ENCODE assay signal across 21 mouse cellular contexts in genomic region chr7:110085217-110085616, GRCm38 (mm10). TPM values are rescaled to one million over a fixed set of nuclear protein-coding genes. Genes with fewer than 3 reads are reported as not detected.
DNase-seq lines count a peak whose midpoint lies in the region; ATAC-seq and TF ChIP-seq lines count a peak whose summit lies in the region.
"Had no signal": no experiment of that assay in that cellular context is flagged by ENCODE, and none has a peak within 500 bp of the region (broad histone marks: within the 10 kb centered on the region; RNA-seq: fewer than 3 reads in every experiment).

No protein-coding gene starts in this region.

- H3K4me1 ChIP-seq in ES-E14 (ENCODE audit: control insufficient read depth in 2 of 2, insufficient read depth in 2 of 2, low read length in 2 of 2, poor library complexity in 1 of 2) (peaks cover 0 to 2% of the 10 kb centered on the region in 2 experiments; a peak in 1 of 4 replicates), MEL (ENCODE audit: control insufficient read depth in 1 of 2, insufficient read depth in 2 of 2, low read length in 2 of 2) (no peaks in the 10 kb centered on the region)
- no peaks in the 10 kb centered on the region for H3K4me1 ChIP-seq in liver, embryonic 15.5 days (replicated peaks)
- H3K4me1 ChIP-seq: forebrain, embryonic 10.5 days; forebrain, embryonic 13.5 days; hindbrain, embryonic 12.5 days; hindbrain, embryonic 15.5 days had no signal

- DNase-seq in ES-E14 (ENCODE audit: low read depth, low spot score) (no peak), MEL (ENCODE audit: low read depth, low spot score) (no peak)
- DNase-seq in adrenal gland, adult 18-20 months (ENCODE audit: low spot score in 2 of 2), result no peak
- no peak for DNase-seq in B cell, adult 2 months
- DNase-seq in layer of hippocampus, postnatal 36 days, result no peak
- DNase-seq: adrenal gland, adult 8-10 months; adrenal gland, postnatal 25 days; cerebellum, adult 11-12 months; cerebellum, adult 8-10 months; cerebellum, postnatal 10 days; gastrocnemius, adult 2 months; gastrocnemius, postnatal 14 days; heart, adult 11 months had no signal

- H3K27me3 ChIP-seq in MEL (ENCODE audit: control insufficient read depth in 1 of 2, insufficient read depth in 2 of 2, low read length in 2 of 2), result no peaks in the 10 kb centered on the region
- H3K27me3 ChIP-seq in liver, embryonic 15.5 days, result no peaks in the 10 kb centered on the region
- H3K27me3 ChIP-seq: forebrain, embryonic 13.5 days; hindbrain, embryonic 12.5 days; hindbrain, embryonic 15.5 days had no signal

- no peaks in the 10 kb centered on the region for H3K9me3 ChIP-seq in ES-E14 (ENCODE audit: control insufficient read depth, insufficient read depth, low read depth, low read length)
- H3K9me3 ChIP-seq in MEL (replicated peaks; ENCODE audit: insufficient read depth, low read length), result no peaks in the 10 kb centered on the region
- no peaks in the 10 kb centered on the region for H3K9me3 ChIP-seq in liver, embryonic 15.5 days (replicated peaks)
- H3K9me3 ChIP-seq: forebrain, embryonic 13.5 days; G1E; hindbrain, embryonic 12.5 days; hindbrain, embryonic 15.5 days had no signal

- no peak for TF ChIP-seq RAD21 in MEL (IDR thresholded peaks at IDR 0.05; ENCODE audit: low read depth, low read length)

- in situ Hi-C loops in ES-E14 (cut with MboI; ENCODE audit: low sequenced_read_pairs in 2 of 2, unreplicated experiment in 2 of 2), result loop anchor here in 1 of 2 experiments (5.0 kb wide), 1 partner anchor 43 kb away; no protein-coding TSS in a partner anchor

- no peak overlapping the region for H3K27ac ChIP-seq in ES-E14 (ENCODE audit: insufficient read depth, low read depth, low read length, poor library complexity, severe bottlenecking)
- H3K27ac ChIP-seq in MEL (ENCODE audit: control insufficient read depth, low read depth, low read length), result no peak overlapping the region
- H3K27ac ChIP-seq in liver, embryonic 15.5 days (replicated peaks), result no peak overlapping the region
- H3K27ac ChIP-seq: forebrain, embryonic 10.5 days; forebrain, embryonic 13.5 days; gastrocnemius, adult 2 months; hindbrain, embryonic 12.5 days; hindbrain, embryonic 15.5 days had no signal

- no peak overlapping the region for H3K4me3 ChIP-seq in ES-E14 (ENCODE audit: insufficient read depth in 1 of 2, low read depth in 1 of 2, low read length in 2 of 2, poor library complexity in 1 of 2, severe bottlenecking in 1 of 2)
- no peak overlapping the region for H3K4me3 ChIP-seq in MEL (ENCODE audit: control insufficient read depth in 1 of 2, insufficient read depth in 1 of 2, low read depth in 2 of 2, low read length in 2 of 2)
- H3K4me3 ChIP-seq in liver, embryonic 15.5 days (replicated peaks), result no peak overlapping the region
- H3K4me3 ChIP-seq: forebrain, embryonic 10.5 days; forebrain, embryonic 13.5 days; gastrocnemius, adult 2 months; hindbrain, embryonic 12.5 days; hindbrain, embryonic 15.5 days had no signal

- H3K79me2 ChIP-seq in MEL (ENCODE audit: control insufficient read depth, insufficient read depth, low read length, poor library complexity), result no peaks in the 10 kb centered on the region

- peak; percentile 5; the same call in 1 of the 2 replicates for ATAC-seq in liver, embryonic 15.5 days (ENCODE audit: insufficient read depth)
- ATAC-seq: forebrain, embryonic 13.5 days; forebrain, embryonic 16.5 days had no signal

- H3K4me2 ChIP-seq in liver, embryonic 15.5 days, result no peak overlapping the region
- H3K4me2 ChIP-seq: forebrain, embryonic 13.5 days; heart, embryonic 11.5 days; hindbrain, embryonic 12.5 days; hindbrain, embryonic 15.5 days had no signal

- TF ChIP-seq POLR2A in MEL (IDR thresholded peaks at IDR 0.05; ENCODE audit: control insufficient read depth in 1 of 2, insufficient read depth in 1 of 2, low read depth in 1 of 2, low read length in 2 of 2, poor library complexity in 1 of 2), result no peak

- no peak; a peak in 1 of 4 replicates for TF ChIP-seq EP300 in MEL (IDR thresholded peaks at IDR 0.05; ENCODE audit: low read depth in 1 of 2, low read length in 2 of 2)

- no peak for TF ChIP-seq CTCF in MEL (IDR thresholded peaks at IDR 0.05 in 2 of 3, conservative IDR thresholded peaks at IDR 0.05 in 1 of 3; ENCODE audit: control insufficient read depth in 1 of 3, insufficient read depth in 1 of 3, low read depth in 2 of 3, low read length in 3 of 3, poor library complexity in 1 of 3, severe bottlenecking in 1 of 3)

- peaks cover 26% of the 10 kb centered on the region for H3K36me3 ChIP-seq in ES-E14 (ENCODE audit: control insufficient read depth, insufficient read depth, low read length, poor library complexity, severe bottlenecking)
- peaks cover 0 to 25% of the 10 kb centered on the region in 2 experiments; a peak in 2 of 4 replicates for H3K36me3 ChIP-seq in MEL (ENCODE audit: control insufficient read depth in 1 of 2, insufficient read depth in 2 of 2, low read length in 2 of 2)
- peaks cover 98% of the 10 kb centered on the region for H3K36me3 ChIP-seq in liver, embryonic 15.5 days (replicated peaks)

- H3K9ac ChIP-seq in ES-E14 (ENCODE audit: insufficient read depth, low read depth, low read length, poor library complexity, severe bottlenecking), result no peak overlapping the region
- no peak overlapping the region for H3K9ac ChIP-seq in MEL (ENCODE audit: control insufficient read depth, low read depth, low read length, poor library complexity, severe bottlenecking)
- no peak overlapping the region for H3K9ac ChIP-seq in liver, embryonic 15.5 days
- H3K9ac ChIP-seq: forebrain, embryonic 13.5 days; hindbrain, embryonic 12.5 days; hindbrain, embryonic 15.5 days had no signal

TF ChIP-seq in ES-E14, 5 proteins besides CTCF, POLR2A, EP300 and RAD21:
- TF ChIP-seq ZNF384 (IDR thresholded peaks at IDR 0.05; ENCODE audit: low read depth, low read length), result no peak
- 0 out of 2 replicates have a peak, but pooled peaks have one; percentile 52 for TF ChIP-seq MAFK (IDR thresholded peaks at IDR 0.05; ENCODE audit: insufficient read depth, low read depth, low read length)
- no peak for TF ChIP-seq HCFC1 (IDR thresholded peaks at IDR 0.05; ENCODE audit: borderline replicate concordance, insufficient read depth, low read length)

TF ChIP-seq in MEL, 35 proteins besides CTCF, POLR2A, EP300 and RAD21:
- TF ChIP-seq GATA1 (IDR thresholded peaks at IDR 0.05; ENCODE audit: low read depth, low read length) (no peak), MAX (IDR thresholded peaks at IDR 0.05; ENCODE audit: low read length) (no peak), TBP (IDR thresholded peaks at IDR 0.05; ENCODE audit: low read depth, low read length) (no peak), TAL1 (IDR thresholded peaks at IDR 0.05; ENCODE audit: low read length) (no peak), ZC3H11A (IDR thresholded peaks at IDR 0.05; ENCODE audit: low read depth, low read length) (no peak), E2F4 (IDR thresholded peaks at IDR 0.05; ENCODE audit: borderline replicate concordance, low read depth, low read length) (no peak), MAFK (IDR thresholded peaks at IDR 0.05; ENCODE audit: borderline replicate concordance, low read depth, low read length) (peak; percentile 49; the same call in 1 of the 2 replicates), ZNF384 (IDR thresholded peaks at IDR 0.05; ENCODE audit: low read depth, low read length) (no peak), NRF1 (IDR thresholded peaks at IDR 0.05; ENCODE audit: insufficient read depth, low read depth, low read length, poor library complexity, severe bottlenecking) (no peak)

RNA-seq across cellular contexts. Expression of gene Zfp143, which starts 24.2 kb away (rescaled TPM):
- total RNA-seq in ES-E14 (2012; rRNA removed) (23.1 and 24.0 TPM in 2 replicates), MEL (2012; rRNA removed) (13.9 and 16.0 TPM in 2 replicates)
- 10 to 100 TPM in 1 of 2 experiments, not detected in 1; 15.7 TPM for polyA plus RNA-seq in MEL (2012; ENCODE audit: insufficient read depth in 1 of 2, insufficient read length in 2 of 2, low read depth in 1 of 2, low replicate concordance in 2 of 2, missing spikeins in 1 of 2)
- 10.2 and 10.3 TPM in 2 replicates for polyA plus RNA-seq in liver, embryonic 15.5 days (2015; fragmentation: Nextera tagmentation; extraction: Ambion mirVana)
- 10 to 100 TPM; 12.1 to 14.2 TPM for total RNA-seq in adrenal gland, adult 18-20 months (2021)
- total RNA-seq in layer of hippocampus, postnatal 36 days (2021), result 10 to 100 TPM; 11.5 to 13.7 TPM

RNA-seq across cellular contexts. Expression of gene Wee1, which starts 36.6 kb away (rescaled TPM):
- total RNA-seq in ES-E14 (2012; rRNA removed), result 16.5 and 16.7 TPM in 2 replicates
- 9.3 and 10.8 TPM in 2 replicates for total RNA-seq in MEL (2012; rRNA removed)
- polyA plus RNA-seq in MEL (2012; ENCODE audit: insufficient read depth in 1 of 2, insufficient read length in 2 of 2, low read depth in 1 of 2, low replicate concordance in 2 of 2, missing spikeins in 1 of 2), result 10 to 100 TPM in 1 of 2 experiments, not detected in 1; 23.0 TPM
- polyA plus RNA-seq in liver, embryonic 15.5 days (2015; fragmentation: Nextera tagmentation; extraction: Ambion mirVana), result 9.0 and 9.1 TPM in 2 replicates
- total RNA-seq in adrenal gland, adult 18-20 months (2021), result 1 to 10 TPM; 5.2 to 7.3 TPM
- total RNA-seq in layer of hippocampus, postnatal 36 days (2021), result 10 to 100 TPM; 19.7 to 22.6 TPM
